Mouse (Mus musculus) frontal cortex, postnatal 14 days (tissue): Measurements from ENCODE around the gene Ppard.
"Not testable (repeated sequence)": the region's sequence is repeated elsewhere in the genome, so short reads cannot be mapped to it uniquely, and the experiment has no call there.

ENCODE experiments used
- DNase-seq, 2 experiments: peaks; one replicate each; pipeline ENCODE4 v3.0.0; 2022; ENCODE audit warnings: low spot score in 2 of 2

Ppard gene

DNA sequence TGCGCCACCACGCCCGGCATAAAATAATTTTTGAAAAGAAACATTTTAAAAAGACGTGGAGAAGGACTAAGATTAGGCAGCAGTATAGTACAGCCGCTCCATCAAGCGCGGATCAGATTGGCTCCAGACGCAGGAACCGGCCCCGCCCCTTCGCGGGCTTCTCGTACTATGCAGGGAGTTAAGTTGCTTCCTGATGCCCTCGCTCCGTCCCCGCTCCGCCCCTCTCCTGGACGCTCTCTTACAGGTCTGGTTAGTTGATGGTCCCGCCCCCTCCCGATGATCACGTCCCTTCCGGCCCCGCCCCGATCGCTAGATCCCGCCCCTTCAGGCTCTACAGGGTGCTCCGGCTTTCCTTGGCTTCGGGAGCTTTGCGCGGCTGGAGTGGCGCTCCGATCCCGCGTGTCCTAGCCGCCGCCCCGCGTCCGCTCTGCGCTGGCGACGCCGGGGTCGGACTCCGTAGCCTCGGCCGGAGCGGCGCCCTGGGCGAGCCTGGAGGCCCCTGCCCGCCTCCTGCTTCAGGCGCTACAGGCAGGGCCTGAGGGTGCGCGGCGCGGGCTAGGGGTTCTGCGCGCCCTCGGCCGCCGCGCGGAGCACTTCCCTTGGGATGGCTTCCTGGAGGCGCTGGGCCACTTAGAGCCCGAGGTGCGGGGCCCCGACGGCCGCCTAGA lies 80.8 kb downstream of the Ppard start, which contains the start of gene Fance:
Gene Fance, plus strand, starts transcription at position 308 of the 668 bp plus-strand sequence.
- peak; percentile 90 to 93 for DNase-seq

DNA sequence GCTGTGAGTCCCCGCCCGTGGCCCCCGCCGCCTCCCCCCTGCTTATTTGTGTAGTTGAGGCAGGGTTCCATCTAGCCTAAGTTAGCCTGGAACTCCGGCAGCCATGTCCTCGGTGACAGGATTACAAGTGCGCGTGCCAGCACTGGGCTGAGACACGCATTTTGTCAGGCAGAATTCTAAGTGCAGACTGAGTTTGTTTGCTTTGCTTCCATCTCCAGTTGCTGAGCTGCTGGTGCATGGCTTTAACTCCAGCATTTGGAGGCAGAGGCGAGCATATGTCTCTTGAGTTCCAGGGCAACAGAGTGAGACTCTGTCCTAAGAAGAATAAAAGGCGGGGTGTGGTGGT lies 81.4 kb downstream of the Ppard start:
- DNase-seq = no peak

DNA sequence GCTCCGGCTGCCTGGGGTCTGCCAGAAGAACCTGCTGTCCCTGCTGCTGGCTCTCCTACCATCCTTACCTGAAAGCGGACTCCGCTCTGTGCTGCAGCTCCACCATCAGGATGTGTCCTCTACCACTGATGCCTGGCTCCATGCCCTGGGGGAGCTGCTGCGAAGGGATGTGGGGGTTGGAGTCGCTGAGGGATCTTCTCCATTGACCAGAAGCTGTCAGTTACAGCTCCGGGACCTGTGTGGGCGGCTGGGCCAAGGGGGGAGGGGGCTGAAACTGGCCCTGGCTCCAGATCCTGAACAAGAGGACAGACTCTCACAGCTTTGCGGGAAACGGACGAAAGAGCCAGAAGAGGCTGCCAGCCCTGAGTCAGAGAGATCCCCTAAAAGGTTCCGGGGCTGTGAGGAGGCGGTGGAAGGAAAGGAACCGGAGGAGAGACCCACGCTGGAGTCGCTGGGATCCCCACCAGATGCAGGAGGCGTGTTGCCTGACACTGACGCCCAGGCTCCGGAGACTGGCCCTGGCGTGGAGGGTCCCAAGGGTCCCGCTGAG lies 83.2 kb downstream of the Ppard start:
- no peak for DNase-seq

DNA sequence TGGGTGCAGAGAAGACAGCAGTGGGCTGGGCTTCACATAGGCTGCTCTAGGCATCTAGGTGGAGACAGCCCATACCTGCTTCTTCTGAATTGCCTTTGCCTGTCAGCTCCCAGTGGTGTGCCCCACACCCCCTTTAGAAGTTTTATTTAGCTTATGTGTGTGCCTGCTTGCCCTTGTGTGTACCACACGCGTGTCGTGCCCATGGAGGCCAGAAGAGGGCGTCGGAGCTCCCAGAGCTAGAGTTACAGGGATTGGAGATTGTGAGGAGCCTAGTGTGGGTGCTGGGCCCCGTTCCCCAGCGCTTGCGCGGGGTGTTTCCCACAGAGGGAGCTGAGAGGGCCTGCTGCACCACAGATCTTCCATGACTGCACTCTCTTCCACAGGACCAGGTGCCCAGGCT lies 84.0 kb downstream of the Ppard start:
- no peak for DNase-seq

DNA sequence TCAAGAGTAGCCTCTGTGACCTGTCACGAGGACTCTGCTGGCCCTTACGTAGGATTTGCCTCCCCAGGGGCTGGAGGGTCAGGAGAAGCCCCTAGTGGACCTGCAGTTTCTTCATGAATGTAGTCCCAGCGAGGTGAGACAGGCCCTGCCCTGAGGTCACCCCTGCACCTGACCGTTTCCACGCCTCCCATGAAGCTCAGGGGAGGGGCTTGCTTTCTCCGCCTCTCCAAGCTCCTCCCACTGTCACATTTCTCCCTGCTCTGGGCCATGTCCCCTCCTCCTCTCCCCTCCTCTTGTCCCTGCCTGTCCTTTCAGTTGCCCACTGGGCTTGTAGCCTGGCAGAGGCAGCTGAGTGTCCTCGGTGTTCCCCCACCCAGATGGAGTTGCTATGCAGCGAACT lies 84.6 kb downstream of the Ppard start:
- no peak for DNase-seq

DNA sequence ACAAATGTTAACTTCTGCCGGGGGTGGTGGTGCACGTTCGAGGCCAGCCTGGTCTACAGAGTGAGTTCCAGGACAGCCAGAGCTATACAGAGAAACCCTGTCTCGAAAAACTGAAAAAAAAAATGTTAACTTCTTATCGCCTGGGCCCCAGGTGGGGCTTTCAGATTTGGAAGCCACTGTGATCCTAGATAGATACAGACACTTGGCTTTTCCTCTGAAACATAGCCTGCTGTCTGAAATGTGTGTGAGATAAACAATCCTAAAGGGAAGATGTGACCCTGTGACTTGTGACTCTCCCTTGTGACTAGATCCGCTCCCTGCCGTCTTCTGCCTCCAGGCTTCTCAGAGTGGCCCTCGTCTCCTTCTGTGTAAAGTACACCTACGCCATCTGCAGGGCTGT lies 85.2 kb downstream of the Ppard start:
- DNase-seq = no peak

DNA sequence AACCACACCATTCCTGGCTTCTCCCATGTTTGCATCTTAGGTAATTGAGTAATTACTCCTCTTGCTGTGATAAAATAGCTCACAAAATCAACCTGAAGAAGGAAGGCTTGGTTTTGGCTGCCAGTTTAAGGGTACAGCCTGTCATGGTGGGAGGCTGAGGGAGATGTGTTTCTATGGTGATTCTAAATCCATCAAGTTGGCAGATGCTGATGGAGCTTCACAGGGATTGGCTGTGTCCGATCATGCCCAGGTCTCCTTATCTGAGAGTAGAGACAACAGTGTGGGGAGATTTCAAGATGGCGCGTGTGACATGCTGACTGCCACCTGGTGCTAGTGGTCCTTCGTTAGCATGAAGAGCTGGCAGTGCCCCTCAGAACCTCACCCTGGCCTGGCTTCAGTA lies 89.2 kb downstream of the Ppard start:
- no peak for DNase-seq

DNA sequence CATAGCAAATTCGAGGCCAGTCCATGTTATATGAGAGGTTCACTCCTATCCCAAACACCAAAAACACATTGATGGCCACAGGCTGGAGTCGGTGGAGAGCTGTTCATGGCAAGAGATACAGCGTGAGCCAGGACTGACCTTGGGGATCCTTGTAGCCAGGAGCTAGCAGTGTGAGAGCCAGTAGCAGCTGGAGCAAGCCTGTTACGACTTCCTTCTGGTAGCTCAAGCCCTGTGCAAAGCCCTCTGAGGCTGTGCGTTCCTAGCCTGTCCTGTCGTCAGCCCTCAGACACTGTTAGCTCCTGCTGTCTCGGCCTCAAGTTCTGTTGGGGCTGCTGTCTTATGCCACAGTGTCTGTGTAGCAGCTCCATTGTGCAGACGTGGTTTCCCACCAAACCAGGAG lies 91.3 kb downstream of the Ppard start:
- no peak for DNase-seq

DNA sequence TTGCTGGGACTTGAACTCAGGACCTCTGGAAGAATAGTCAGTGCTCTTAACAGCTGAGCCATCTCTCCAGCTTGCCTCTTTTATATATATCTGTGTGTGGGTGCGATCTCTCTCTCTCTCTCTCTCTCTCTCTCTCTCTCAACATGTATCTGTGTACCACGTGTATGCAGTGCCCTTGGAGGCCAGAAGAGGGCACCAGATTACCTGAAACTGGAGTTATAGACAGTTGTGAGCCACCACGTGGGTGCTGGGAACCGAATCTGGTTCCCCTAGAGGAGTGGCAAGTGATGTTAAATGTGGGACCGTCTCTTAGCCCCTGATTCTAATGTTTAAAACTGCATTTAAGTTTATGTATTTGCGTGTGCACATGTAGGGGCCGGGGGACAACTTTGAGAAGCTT lies 91.9 kb downstream of the Ppard start:
- not testable (repeated sequence) for DNase-seq

DNA sequence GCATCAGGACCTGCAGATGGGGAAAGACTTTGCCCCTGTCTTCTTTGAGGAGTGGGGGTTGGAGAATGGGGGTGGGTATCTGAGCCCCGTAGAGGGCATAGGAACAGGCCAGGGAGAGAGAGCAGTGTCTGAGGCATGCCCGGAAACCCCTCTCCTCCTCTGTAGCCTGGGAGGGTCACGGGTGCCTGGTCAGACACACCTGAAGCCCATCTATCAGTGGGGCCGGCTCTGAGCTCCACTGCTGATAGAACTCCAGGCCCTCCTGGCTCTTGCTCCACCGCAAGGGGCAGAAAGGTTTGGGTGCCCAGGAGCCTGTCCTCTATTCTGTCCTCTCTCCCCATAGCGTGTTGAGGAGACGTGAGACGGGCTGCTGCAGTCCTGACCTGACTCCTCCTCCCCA lies 93.3 kb downstream of the Ppard start:
- no peak for DNase-seq

DNA sequence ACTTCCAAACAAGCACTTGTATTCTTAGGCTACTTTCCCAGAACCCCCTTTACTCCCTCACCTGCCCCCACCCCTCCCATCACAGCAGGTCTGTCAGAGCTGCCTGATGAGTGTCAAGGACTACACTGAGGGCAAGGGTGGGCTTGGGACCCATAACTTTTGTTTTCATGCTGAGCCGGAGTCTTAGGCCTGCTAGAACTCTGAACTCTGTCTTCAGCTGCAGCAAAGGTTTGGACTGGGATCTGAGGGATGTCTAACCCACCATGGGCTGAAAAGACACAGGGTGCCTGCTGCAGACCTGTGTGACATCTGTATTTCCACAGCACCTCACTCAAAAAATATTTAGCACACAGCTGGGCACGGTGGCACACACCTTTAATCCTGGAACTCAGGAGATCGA lies 94.5 kb downstream of the Ppard start:
- no peak for DNase-seq

DNA sequence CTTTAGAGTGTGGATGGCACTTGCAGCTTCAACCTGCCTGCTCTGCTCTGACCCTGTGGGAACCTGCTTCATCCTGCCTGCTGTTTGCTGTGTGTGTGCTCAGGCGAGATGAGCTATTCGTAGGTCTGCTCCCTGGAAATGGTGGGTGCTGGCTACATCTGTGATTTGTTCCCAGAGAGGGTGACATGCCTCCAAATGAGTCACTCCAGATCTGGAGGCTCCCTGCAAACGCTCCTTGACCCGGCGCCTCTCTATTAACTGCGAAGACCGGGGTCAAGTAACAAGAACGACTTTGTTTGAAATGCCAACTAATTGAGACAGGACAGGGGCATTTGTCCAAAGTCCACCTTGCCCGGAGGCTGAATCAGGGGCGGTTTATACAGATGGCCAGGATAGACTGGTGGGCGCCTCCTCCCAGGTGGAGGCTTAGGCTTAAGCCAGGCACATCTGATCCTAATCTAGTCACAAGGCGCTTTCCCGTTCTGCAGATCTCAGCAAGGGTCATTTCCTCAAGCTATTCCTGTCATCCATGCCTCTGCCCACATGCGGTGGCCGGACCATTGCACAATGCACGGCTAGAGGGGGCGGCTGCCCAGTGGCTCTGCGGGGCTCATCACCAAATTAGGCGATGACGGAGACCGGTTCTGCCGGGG lies 95.3 kb downstream of the Ppard start:
- DNase-seq = no peak

DNA sequence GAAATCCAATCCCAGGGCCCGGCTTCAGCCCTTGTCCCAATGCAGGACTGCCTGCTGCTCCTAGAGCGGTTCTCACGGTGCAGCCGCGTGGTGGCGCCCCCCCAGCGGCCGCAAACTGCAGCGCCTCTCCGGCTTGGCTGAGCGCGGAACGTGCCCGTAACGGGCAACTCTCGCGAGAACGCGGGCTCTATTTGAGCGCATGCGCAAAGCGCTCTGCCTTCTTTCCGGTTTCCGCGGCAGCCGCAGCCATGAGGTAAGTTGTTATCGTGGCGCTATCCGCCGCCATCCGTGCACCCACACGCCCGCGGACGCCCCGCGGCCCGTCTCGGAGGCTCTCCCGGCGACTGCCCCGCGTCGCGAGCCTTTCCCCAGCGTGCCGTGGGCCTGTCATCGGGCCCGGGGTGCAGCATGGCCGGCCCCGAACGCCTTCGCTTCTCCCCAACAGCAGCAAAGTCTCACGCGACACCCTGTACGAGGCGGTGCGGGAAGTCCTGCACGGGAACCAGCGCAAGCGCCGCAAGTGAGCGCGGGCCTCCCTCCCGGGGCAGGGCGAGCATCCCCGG lies 95.9 kb downstream of the Ppard start, which contains the start of gene Rpl10a:
Gene Rpl10a, plus strand, starts transcription at position 106 of the 563 bp plus-strand sequence.
- peak; percentile 93 to 96 for DNase-seq

DNA sequence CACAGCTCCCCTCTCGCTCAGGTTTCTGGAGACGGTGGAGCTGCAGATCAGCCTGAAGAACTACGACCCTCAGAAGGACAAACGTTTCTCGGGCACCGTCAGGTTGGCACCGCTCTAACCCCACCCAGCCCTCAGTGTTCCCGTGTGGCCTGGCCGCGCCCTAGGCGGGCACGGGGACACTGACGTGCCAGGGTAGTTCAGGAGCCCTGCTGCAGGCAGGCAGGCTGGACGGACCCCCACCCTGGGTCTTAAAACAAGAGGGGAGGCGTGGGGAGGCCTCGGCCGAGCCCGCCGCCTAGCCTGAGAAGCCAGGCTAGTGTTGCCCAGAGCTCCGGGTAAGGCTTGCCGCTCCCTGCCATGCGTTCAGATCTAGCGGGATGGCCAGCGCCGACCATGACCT lies 96.4 kb downstream of the Ppard start:
- no peak for DNase-seq

DNA sequence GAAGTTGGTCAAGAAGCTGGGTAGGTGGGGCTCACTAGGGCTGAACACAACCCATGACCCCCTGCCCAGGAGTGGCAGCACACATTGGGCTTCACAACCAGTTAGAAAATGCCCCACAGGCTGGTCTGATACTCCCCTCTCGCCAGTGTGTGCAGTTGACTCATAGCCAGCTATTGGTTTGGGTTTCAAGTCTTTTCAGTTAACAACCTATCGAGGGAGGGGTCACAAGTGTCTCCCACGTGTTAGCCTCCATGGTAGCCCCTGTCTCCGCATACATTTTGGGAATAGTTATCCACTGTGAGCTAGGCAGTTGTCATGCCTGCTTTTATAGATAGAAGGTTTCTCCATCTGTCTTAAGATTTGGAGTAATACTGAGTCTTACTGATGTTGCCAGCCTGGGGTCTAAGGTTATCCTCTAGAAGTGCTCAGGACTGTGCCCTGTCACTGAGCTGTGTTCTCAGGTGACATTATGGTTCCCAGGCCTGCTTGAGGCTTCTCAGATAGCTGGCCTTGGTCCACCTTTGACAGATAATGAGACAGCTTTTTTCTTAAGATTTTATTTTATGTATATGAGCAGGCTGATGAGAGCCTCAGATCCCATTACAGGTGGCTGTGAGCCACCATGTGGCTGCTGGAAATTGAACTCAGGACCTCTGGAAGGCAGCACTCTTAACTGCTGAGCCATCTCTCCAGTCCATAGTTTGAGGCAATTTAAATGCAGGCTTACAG lies 97.2 kb downstream of the Ppard start:
- DNase-seq = no peak

DNA sequence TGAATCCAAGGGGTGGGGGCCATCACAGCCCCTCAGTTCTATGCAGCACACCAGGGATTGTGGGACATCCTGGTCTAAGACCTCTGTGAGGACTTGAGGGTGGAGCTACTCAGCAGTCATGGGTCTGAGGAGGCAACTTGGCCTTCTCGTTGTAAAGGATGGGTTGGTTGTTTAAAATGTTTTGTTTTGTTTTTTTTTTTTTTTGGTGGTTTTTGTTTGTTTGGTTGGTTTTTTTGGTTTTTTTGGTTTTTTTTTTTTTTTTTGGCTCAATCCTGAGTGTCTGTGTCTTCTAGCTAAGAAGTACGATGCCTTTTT lies 97.7 kb downstream of the Ppard start:
- DNase-seq = no peak

DNA sequence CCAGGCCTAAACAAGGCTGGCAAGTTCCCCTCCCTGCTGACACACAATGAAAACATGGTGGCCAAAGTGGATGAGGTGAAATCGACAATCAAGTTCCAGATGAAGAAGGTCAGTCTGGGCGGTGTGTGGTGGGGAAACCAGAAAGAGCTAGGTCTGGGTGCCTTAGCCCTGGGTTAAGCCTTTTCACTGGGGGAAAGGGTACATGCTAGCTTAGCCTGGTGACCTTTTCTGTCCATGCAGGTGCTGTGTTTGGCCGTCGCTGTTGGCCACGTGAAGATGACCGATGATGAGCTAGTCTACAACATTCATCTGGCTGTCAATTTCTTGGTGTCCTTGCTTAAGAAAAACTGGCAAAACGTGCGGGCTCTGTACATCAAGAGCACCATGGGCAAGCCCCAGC lies 98.1 kb downstream of the Ppard start:
- not testable (repeated sequence) for DNase-seq

DNA sequence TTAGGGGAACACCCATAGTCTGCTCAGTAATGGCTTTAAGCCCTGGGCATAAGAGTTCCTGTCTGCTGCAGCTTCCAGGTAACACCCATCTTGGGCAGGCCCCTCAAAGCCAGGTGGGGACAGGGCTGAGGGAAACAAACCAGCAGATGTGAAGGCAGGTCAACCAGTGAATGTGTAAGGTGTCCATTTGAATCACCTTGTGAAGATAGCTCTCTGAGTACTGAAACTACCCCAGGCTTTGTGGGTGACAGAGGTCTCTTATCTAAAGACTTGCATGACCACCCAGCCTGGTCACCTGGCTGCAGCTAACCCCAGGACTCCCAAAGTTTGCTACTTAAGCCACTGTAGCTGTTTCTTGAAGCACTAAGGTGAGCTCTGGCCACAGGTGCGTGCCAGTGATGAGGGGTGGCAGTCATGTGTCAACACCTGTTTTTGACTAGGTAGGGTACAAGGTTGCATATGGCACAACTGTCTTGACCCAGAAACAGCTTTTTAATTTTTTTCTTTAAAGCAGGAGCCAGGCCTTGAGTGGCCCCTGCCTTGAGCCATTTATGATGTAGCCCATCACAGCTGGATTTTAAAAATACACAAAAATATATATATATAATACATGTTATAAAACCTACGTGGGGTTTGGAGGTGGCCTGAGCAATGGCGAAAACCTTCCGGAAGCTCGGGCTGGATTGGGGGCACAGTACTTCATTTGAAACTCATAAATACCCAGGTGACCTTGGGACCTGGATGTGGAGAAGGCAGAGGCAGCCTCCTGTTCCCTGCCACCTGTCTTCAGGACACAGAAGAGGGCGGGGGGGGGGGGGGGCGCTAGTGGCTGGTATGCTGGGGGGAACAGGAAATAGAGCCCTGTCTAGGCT lies 99.0 kb downstream of the Ppard start:
- DNase-seq = no peak

DNA sequence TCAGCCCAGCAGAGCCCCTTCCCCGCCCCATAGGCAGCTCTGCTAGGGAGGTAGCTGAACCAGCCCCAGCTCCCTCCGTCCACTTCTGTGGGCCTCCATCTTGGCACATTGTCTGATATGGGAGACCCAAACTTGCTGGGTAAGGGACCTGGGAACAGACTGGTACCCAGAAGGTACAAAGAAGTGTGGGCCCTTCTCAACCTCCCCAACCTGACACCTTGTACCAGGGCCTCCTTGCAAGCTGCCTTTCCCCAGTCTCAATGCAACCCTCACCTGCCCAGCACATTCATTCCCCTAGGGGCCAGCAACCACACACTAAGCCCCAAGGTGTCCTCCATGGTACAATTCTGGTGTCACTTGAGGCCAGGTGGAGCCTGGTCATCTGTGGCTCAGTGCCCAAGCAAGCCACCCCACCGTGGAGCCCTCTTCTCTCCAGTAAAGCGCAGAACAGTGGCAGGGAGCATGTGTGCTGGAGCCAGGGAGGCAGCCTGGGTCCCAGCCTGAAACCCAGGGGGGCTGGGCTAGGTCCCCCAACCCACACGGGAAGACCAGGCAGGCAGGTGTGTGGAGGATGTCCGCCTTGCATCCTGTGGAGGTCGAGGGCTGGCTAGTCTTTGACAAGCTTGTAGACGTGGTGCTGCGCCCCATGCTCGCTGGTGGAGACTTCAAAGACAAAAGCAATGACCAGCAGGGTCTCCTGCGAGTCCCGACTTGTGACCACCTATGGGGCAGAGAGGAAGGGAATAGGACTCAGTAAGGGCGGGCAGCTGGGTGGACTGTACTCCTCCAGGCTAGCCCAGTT lies 99.8 kb downstream of the Ppard start:
- no peak for DNase-seq

DNA sequence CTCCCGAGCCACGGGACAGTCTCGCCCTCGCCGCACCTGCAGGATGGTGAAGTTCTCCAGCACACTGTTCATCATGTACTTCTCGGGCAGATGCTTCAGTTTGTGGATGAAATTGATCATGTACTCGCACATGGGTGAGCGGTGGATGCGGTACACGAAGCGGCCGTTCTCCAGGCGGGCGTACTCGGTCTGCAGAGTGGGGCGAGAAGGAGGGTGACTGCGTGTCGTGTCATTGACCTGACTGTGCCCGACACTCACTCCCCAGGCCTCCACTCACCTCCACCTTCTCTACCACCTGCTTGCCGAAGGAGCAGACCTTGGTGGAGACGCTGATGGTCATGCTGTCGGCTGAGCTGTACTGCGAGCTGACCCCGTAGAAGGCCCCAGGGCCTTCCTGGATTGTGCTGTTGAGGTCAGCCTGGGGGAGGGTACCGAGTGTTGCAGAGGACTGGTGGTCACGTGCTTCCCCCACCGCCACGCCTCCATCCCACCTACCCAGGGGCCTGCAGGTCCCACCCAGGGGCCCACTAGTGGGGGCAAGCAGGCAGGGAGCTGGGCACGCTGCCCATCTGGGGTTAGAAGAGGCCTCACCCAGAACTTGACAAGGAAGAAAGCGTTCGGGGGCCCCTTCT lies 100.5 kb downstream of the Ppard start:
- DNase-seq = no peak
